Mouse (Mus musculus) heart, embryonic 13.5 days (tissue): Measurements from ENCODE around the gene Dnajb1. TPM values are rescaled to one million over a fixed set of nuclear protein-coding genes. Genes with fewer than 3 reads are reported as not detected.
A peak's percentile ranks its signal among the peaks of the same experiment; 100 is the strongest.

ENCODE experiments used
- ATAC-seq: fragments of 200-750 bp; cut with Nextera tagmentation; 2 replicates; pipeline ENCODE4 v1.8.0; 2017; ENCODE audit warnings: moderate TSS enrichment; ENCODE audit not compliant: insufficient number of reproducible peaks, low FRiP score, low TSS enrichment; ENCODE audit errors: extremely low read depth
- H3K27ac ChIP-seq: fragments of 300-500 bp; sonication (generic); replicated peaks from 2 replicates; pipeline ENCODE4 v1.5.1; 2015; ENCODE audit warnings: moderate library complexity, mild to moderate bottlenecking, inconsistent platforms
- H3K27me3 ChIP-seq: fragments of 300-500 bp; sonication (generic); replicated peaks from 2 replicates; pipeline ENCODE4 v1.6.1; 2015; ENCODE audit warnings: mild to moderate bottlenecking, inconsistent platforms
- H3K36me3 ChIP-seq: fragments of 300-500 bp; sonication (generic); 2 replicates; pipeline ENCODE4 v1.6.1; 2015; ENCODE audit warnings: mild to moderate bottlenecking, inconsistent platforms
- H3K4me1 ChIP-seq: fragments of 300-500 bp; sonication (generic); 2 replicates; pipeline ENCODE4 v1.6.1; 2015; ENCODE audit warnings: inconsistent platforms
- H3K4me2 ChIP-seq: fragments of 300-500 bp; sonication (generic); 2 replicates; pipeline ENCODE4 v1.6.1; 2015; ENCODE audit warnings: inconsistent platforms, mild to moderate bottlenecking, moderate library complexity
- H3K4me3 ChIP-seq: fragments of 300-500 bp; sonication (generic); 2 replicates; pipeline ENCODE4 v1.5.1; 2015; ENCODE audit warnings: moderate library complexity, mild to moderate bottlenecking, inconsistent platforms
- H3K9ac ChIP-seq: fragments of 300-500 bp; sonication (generic); 2 replicates; pipeline ENCODE4 v1.6.1; 2015; ENCODE audit warnings: inconsistent platforms, mild to moderate bottlenecking, moderate library complexity
- H3K9me3 ChIP-seq: fragments of 300-500 bp; sonication (generic); 2 replicates; pipeline ENCODE4 v1.6.1; 2016; ENCODE audit warnings: inconsistent platforms
- WGBS: fragments of 180-500 bp; shearing (Covaris S2); methylation state at CpG from one replicate; pipeline ENCODE4 v1.1.7; 2015; ENCODE audit warnings: mixed read lengths; 5-methylcytosine and 5-hydroxymethylcytosine counted together
- polyA plus RNA-seq: library from polyadenylated mRNA; unstranded; fragments of >200 nt; fragmentation: Nextera tagmentation; extraction: Ambion mirVana; gene quantifications from 2 replicates; pipeline ENCODE4 v1.2.1, GENCODE M21; 2015

Gene Dnajb1
- polyA plus RNA-seq, 1 experiment from 2014 or later, result 41.4 TPM

- Histone ChIP-seq H3K27ac (no peak overlapping the region), H3K9ac (no peak overlapping the region), H3K27me3 (peaks cover 5% of the 10 kb centered on the region; the same call in 1 of the 2 replicates), H3K4me1 (no peaks in the 10 kb centered on the region), H3K4me2 (no peak overlapping the region), H3K9me3 (no peaks in the 10 kb centered on the region), H3K4me3 (no peak overlapping the region), H3K36me3 (peaks cover 27% of the 10 kb centered on the region)
- ATAC-seq, result no peak
Measured at GRCm38 (mm10) chr8:83616625-83617024, 8.6 kb downstream of the Dnajb1 start.

DNA sequence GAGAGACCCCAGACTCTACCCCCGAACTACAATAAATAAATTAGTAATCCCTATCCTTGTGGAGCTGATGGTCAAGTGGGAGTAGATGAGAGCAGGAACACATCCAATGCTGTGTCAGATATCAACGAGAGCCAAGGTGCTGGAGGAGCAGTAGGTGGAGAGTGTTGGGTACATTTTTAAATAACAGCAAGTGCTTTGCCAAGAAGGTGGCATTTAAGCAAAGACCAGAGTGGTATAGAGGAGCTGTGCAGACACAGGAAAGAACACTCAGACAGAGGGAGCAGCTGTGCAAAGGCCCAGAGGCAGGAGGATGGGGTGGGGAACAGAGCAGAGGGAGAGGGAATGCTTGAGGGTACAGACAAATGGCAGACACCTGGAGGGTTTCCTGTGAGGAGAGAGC lies 9.1 kb downstream of the Dnajb1 start:
- no peaks in the 10 kb centered on the region for H3K9me3 ChIP-seq
- H3K9ac ChIP-seq, result no peak overlapping the region
- H3K4me1 ChIP-seq, result peaks cover 2% of the 10 kb centered on the region; the same call in 1 of the 2 replicates
- peaks cover 22% of the 10 kb centered on the region for H3K36me3 ChIP-seq
- no peak for ATAC-seq
- WGBS, result 71% methylated on average over 2 of the region's 2 CpGs
- no peak overlapping the region for H3K27ac ChIP-seq
- no peak overlapping the region for H3K4me2 ChIP-seq
- peaks cover 6% of the 10 kb centered on the region; the same call in 1 of the 2 replicates for H3K27me3 ChIP-seq
- H3K4me3 ChIP-seq, result no peak overlapping the region

GRCm38 (mm10) chr8:83618566-83618965 lies 10.6 kb downstream of the Dnajb1 start:
- Histone ChIP-seq H3K4me1 (peaks cover 7% of the 10 kb centered on the region), H3K4me3 (no peak overlapping the region), H3K27me3 (peaks cover 6% of the 10 kb centered on the region; the same call in 1 of the 2 replicates), H3K27ac (no peak overlapping the region), H3K4me2 (no peak overlapping the region), H3K9ac (no peak overlapping the region), H3K9me3 (no peaks in the 10 kb centered on the region), H3K36me3 (peaks cover 8% of the 10 kb centered on the region)
- no peak for ATAC-seq
- 91% methylated on average over 2 of the region's 2 CpGs for WGBS

DNA sequence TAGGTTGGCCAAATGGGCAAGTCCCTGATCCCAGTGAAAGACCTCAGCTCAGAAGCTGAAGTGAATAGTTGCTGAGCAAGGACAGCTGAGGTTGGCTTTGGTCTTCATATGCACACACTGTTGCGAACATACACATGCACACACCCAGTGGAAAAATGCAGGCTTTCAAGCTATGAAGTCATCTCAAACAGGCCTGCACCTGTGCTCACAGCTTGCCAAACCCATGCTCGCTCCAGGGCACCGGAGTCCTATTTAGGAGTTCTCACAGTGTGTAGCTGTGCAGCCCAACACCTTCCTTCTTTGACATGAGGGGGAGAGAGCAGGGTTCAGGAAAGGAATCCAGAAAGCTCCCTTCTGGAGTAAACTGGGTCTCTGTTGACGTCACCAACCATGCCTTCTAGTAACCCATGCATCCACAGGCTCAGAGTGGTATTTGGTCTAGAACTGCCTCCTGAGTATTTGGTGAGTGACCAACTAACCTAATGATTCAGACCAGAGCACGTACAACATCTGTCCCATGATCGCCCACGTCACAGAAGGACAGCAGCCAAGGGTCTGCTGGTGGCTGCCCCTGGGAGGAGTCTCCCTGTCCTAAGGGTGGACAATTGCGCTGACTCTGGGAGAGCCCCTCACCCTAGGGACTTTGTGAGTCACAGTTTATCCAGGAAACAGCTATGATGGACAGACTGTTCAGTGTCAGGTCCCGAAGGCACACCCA lies 11.7 kb downstream of the Dnajb1 start:
- no peaks in the 10 kb centered on the region for H3K9me3 ChIP-seq
- H3K4me3 ChIP-seq, result no peak overlapping the region
- H3K36me3 ChIP-seq, result no peaks in the 10 kb centered on the region
- H3K9ac ChIP-seq, result no peak overlapping the region
- ATAC-seq, result no peak
- H3K27me3 ChIP-seq, result peaks cover 6% of the 10 kb centered on the region; the same call in 1 of the 2 replicates
- H3K27ac ChIP-seq, result no peak overlapping the region
- WGBS, result 80% methylated on average over 9 of the region's 9 CpGs
- H3K4me2 ChIP-seq, result no peak overlapping the region
- peaks cover 7% of the 10 kb centered on the region for H3K4me1 ChIP-seq

- no peak for ATAC-seq
- peak overlapping the region; percentile 45 for H3K4me3 ChIP-seq
- no peak overlapping the region for H3K27ac ChIP-seq
- peaks cover 6% of the 10 kb centered on the region; the same call in 1 of the 2 replicates for H3K27me3 ChIP-seq
- no peaks in the 10 kb centered on the region for H3K36me3 ChIP-seq
- H3K9me3 ChIP-seq, result no peaks in the 10 kb centered on the region
- 54% methylated on average over 15 of the region's 15 CpGs for WGBS
- peaks cover 7% of the 10 kb centered on the region for H3K4me1 ChIP-seq
- H3K9ac ChIP-seq, result peak overlapping the region; percentile 71
- peak overlapping the region; percentile 71 for H3K4me2 ChIP-seq
Measured at GRCm38 (mm10) chr8:83621691-83622388, 13.8 kb downstream of the Dnajb1 start.

DNA sequence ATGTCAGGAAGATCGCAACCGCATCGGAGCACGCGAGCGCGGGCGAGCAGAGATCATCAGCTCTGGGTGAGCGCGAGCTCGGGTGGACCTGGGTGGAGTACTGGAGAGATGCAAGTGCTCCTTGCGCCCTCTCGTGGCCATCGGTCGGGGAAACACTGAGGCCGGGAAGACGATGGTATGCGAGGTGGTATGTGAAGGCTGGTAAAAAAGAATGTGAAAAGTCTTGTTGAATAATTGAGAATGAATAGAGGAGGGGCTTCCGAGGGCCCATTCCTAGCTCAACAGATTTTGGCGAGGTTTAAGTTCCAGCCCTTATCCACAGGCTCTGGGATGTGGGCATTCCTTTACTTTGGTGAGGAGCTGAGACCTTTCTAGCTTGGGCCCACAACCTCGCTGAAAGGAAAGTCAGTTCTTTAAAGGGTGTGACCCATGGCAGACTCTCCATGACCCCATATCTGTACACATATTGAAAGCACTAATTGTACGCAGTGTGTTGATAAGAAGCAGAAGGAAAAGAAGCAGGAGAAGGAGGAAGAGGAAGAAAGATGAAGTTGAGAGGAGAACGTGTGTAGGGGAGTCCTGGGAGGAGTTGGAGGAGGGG lies 14.5 kb downstream of the Dnajb1 start:
- peak overlapping the region; percentile 45 for H3K4me3 ChIP-seq
- no peaks in the 10 kb centered on the region for H3K36me3 ChIP-seq
- peaks cover 6% of the 10 kb centered on the region; the same call in 1 of the 2 replicates for H3K27me3 ChIP-seq
- H3K4me1 ChIP-seq, result peaks cover 7% of the 10 kb centered on the region
- H3K27ac ChIP-seq, result no peak overlapping the region
- peak overlapping the region; percentile 71 for H3K4me2 ChIP-seq
- peak overlapping the region; percentile 71 for H3K9ac ChIP-seq
- ATAC-seq, result no peak; the same call in 1 of the 2 replicates
- H3K9me3 ChIP-seq, result no peaks in the 10 kb centered on the region
- WGBS, result 6% methylated on average over 23 of the region's 23 CpGs

DNA sequence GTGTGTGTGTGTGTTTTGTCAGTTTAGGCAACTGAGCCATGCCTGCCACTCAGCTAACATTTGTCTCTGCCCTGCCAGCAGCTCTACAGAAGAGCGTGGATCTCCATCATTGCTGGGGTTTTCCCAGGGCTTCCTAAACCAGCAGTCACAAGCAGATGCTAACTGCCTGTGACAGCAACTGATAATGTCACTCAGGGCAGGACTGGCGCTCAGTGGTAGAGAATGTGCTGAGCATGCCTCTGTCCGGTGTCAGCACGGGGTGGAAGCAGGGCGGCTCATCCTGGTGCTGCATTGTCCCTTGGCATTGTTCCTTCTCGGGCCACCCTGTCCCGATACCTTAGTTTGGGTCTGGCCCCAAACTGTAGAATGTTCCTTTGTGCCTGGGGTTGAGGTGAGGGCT lies 15.6 kb downstream of the Dnajb1 start:
- Histone ChIP-seq H3K27me3 (peaks cover 6% of the 10 kb centered on the region; the same call in 1 of the 2 replicates), H3K36me3 (no peaks in the 10 kb centered on the region), H3K9ac (no peak overlapping the region), H3K9me3 (no peaks in the 10 kb centered on the region), H3K4me1 (peaks cover 7% of the 10 kb centered on the region), H3K27ac (no peak overlapping the region), H3K4me3 (no peak overlapping the region), H3K4me2 (no peak overlapping the region)
- ATAC-seq, result no peak
- 55% methylated on average over 7 of the region's 7 CpGs for WGBS

GRCm38 (mm10) chr8:83624739-83625138 lies 16.7 kb downstream of the Dnajb1 start:
- no peak for ATAC-seq
- Histone ChIP-seq H3K27me3 (peaks cover 6% of the 10 kb centered on the region; the same call in 1 of the 2 replicates), H3K27ac (no peak overlapping the region), H3K9ac (no peak overlapping the region), H3K9me3 (no peaks in the 10 kb centered on the region), H3K4me2 (no peak overlapping the region), H3K4me1 (peaks cover 7% of the 10 kb centered on the region), H3K36me3 (no peaks in the 10 kb centered on the region), H3K4me3 (no peak overlapping the region)
- WGBS, result 38% methylated on average over 3 of the region's 3 CpGs

DNA sequence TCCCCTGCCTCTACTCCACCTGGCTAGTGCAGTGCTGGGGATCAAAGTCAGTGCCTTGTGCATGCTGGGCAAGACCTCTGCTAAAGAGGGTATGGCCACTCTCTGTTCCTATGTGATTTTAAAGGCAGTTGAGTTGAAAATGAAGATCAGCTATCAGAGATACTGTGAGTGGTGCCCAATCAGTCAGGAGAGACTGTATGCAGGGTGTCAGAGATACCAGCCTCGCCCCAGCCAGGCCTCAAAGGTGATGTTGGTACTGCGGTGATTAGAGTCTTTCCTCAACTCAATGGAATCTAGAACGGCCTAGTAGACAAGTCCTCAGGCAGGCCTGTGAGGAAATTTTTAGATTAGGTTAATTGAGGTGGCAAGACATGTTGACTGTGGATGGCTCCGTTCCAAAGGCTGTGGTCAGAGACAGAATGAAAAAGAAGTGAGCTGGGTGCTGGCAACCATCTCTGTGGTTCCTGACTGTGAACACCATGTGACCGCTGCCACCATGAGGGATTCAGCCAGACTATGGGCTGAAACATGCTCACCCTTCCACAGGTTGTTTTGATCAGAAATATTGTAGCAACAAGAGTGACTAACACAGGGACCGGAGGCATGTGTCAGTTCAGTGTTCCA lies 17.8 kb downstream of the Dnajb1 start:
- WGBS, result 72% methylated on average over 6 of the region's 6 CpGs
- ATAC-seq, result no peak
- no peaks in the 10 kb centered on the region for H3K36me3 ChIP-seq
- peaks cover 6% of the 10 kb centered on the region; the same call in 1 of the 2 replicates for H3K27me3 ChIP-seq
- no peak overlapping the region for H3K4me3 ChIP-seq
- peaks cover 7% of the 10 kb centered on the region for H3K4me1 ChIP-seq
- H3K4me2 ChIP-seq, result no peak overlapping the region
- no peaks in the 10 kb centered on the region for H3K9me3 ChIP-seq
- H3K9ac ChIP-seq, result no peak overlapping the region
- no peak overlapping the region for H3K27ac ChIP-seq

DNA sequence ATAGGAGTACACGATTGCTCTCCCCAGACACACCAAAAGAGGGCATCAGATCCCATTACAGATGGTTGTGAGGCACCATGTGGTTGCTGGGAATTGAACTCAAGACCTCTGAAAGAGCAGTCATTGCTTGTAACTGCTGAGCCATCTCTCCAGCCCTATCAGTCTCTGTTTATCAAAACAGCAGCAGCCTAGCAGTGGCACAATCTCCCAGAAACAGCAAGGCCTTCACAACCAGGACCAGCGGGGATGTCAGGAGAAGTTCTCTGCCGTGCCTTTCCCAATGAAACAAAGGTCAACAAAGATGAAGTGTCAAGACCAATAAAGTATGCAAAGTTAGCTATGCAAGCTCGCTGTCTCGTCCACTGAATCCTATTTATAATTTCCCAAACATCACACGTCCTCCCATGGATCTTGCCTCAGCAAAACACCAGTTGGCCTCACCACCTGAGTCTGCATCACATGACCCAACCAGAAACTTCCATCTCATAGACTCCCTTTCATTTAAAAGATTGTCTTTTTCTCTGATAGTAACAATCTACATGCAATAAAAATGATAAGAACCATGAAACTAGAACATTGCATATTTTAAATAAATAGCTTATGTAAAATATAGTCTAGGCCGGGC lies 24.2 kb downstream of the Dnajb1 start:
- Histone ChIP-seq H3K9me3 (0 out of 2 replicates have a peak, but pooled peaks cover 4% of the 10 kb centered on the region), H3K4me1 (no peaks in the 10 kb centered on the region), H3K4me3 (no peak overlapping the region), H3K27me3 (no peaks in the 10 kb centered on the region), H3K4me2 (no peak overlapping the region), H3K27ac (no peak overlapping the region), H3K9ac (no peak overlapping the region), H3K36me3 (no peaks in the 10 kb centered on the region)
- ATAC-seq, result no peak
- 71% methylated on average over 7 of the region's 7 CpGs for WGBS

- Histone ChIP-seq H3K9ac (no peak overlapping the region), H3K9me3 (0 out of 2 replicates have a peak, but pooled peaks cover 4% of the 10 kb centered on the region), H3K4me1 (no peaks in the 10 kb centered on the region), H3K27ac (no peak overlapping the region), H3K4me3 (no peak overlapping the region), H3K27me3 (peaks cover 3% of the 10 kb centered on the region; the same call in 1 of the 2 replicates), H3K36me3 (no peaks in the 10 kb centered on the region), H3K4me2 (no peak overlapping the region)
- ATAC-seq, result no peak
- WGBS, result 55% methylated on average over 4 of the region's 4 CpGs
Measured at GRCm38 (mm10) chr8:83638856-83639255, 30.9 kb downstream of the Dnajb1 start.
